Mouse (Mus musculus) thymus, adult 18-20 months (tissue): ENCODE measurements at regions not wholly inside any gene's neighbourhood (a gene's known extent, or its start where the extent isn't known, plus 50 kb on each side); places are given as distances from the start of the nearest gene placed in this dataset.
"Not testable (repeated sequence)": the region's sequence is repeated elsewhere in the genome, so short reads cannot be mapped to it uniquely, and the experiment has no call there.

ENCODE experiments used
- DNase-seq, 2 experiments: peaks; one replicate each; pipeline ENCODE4 v3.0.0; 2022; ENCODE audit warnings: mixed read lengths in 2 of 2

GRCm38 (mm10) chr7:137649650-137650049 is 212.2 kb downstream of the Glrx3 start:
- no peak for DNase-seq

- no peak for DNase-seq
These were observed 216.4 kb downstream of the Glrx3 start for GRCm38 (mm10) chr7:137653837-137654236.

DNA sequence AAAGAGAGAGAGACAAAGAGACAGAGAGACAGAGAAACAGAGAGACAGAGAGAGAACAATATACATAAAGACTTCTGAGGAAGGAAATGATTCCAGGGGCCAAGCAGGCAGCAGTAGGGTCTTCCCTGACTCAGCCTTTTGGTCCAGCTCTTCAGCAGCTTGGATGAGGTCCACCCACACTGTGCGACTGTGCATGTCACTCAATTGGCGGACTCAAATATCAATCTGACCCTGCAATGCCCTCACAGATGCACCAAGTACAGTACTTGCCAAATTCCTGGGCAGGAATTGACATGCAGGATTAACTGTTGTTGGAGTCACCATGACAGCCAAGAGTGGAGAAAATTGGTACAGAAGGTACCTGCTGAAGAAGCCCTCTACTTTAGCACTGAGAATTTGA is 229.8 kb downstream of the Glrx3 start:
- no peak for DNase-seq

GRCm38 (mm10) chr7:137671156-137671555 is 233.7 kb downstream of the Glrx3 start:
- DNase-seq, result no peak

- no peak for DNase-seq
These were observed 237.2 kb downstream of the Glrx3 start for GRCm38 (mm10) chr7:137674596-137674995.

GRCm38 (mm10) chr7:137675381-137675780 is 238.0 kb downstream of the Glrx3 start:
- DNase-seq, result no peak

GRCm38 (mm10) chr7:137684826-137685225 is 247.4 kb downstream of the Glrx3 start:
- DNase-seq, result no peak

DNA sequence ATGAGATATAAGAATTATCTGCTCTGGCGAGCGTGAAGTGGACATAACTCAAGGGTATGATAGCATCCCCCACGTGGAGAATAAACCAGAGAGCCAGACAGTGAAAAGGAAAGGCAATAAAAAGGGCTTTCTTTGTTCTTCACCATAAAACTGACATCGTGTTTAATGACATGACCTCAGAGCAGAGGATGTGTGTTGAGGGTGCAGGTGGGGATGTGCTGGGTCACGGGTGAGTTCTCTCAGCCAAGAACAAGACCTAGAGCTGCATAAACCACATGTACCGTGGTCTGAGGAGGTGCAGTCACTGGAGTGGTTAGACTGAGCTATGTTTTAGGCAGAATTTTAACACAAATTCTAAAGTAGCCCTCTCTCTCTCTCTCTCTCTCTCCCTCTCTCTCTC is 247.9 kb downstream of the Glrx3 start:
- DNase-seq, result no peak

DNA sequence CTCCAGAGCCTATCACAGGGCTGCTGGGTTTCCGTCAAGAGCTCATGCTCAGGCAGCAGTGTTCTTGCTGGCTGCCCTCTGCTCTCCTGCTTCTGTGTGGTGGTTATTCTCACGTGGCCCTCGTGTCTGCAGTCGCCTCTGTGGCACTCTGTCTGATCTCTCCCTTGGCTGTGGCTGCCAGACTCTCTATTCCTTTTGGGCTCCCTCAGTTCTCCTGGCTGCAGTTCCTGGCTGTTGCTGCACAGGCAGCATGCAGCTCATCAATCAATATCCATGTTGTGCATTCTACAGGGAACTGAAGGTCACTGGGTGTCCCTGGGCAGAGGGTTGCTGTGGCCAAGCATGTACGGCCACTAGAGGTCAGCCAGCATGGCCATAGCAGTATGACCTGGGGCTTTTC is 259.4 kb downstream of the Glrx3 start:
- no peak for DNase-seq

GRCm38 (mm10) chr7:137698501-137698900 is 261.1 kb downstream of the Glrx3 start:
- DNase-seq, result not testable (repeated sequence)

GRCm38 (mm10) chr7:137712862-137713261 is 275.4 kb downstream of the Glrx3 start:
- DNase-seq, result no peak

DNA sequence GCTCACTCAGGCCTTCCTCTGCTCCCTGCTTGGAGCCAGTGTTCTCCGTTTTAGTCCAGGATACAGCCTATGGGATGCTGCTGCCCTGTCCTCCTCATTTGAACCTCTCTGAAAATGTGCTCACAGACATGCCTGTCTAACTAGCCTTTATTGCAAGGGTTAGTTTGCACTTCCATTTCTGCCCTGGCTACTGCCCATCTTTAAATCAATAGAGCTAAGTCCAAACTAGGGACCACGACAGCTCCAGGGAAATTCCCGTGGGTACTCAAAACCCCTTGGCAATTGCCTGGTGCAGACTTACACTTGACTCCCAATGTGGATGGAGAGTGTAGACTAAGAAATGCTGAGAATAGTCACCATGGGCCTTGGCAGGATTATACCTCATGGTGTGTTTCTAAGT is 276.4 kb downstream of the Glrx3 start:
- no peak for DNase-seq

GRCm38 (mm10) chr7:137714318-137714962 is 277.0 kb downstream of the Glrx3 start:
- no peak for DNase-seq

DNA sequence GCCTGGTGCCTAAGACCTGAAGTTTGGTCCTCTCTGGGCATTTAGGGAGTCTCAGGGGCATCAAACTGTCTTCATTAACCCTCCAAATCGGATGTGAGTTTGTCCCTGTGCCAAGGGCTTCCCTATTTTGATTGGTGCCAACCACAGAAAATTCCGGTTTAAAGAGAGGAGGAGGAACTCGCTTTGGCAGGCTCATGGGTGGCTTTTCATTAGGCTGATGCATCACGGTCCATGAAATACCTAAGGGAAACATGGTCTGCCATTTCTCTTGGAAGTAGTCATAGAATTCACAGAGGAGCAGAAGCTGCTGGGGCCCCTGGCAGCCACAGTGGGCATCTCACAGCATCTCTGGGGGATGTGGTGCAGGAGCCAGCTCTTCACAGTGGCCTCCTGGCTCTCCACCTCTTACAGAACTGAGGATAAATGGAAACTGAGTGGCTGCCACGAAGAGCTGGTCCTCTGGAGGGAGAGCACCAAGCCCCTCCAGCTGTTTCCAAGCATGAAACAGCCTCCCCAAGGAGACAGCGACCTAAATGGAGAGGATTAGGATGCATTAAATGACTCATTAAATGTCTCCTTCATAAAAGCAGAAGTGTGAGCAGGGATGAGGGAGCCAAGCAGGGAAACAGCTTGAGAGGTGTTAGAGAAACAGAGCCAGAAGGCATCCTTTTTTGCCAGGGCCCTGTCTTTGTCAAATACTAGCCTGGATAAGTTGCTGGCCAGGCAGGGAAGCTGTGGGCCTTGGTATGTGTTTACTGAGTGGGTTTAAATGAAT is 277.9 kb downstream of the Glrx3 start:
- DNase-seq, result no peak

DNA sequence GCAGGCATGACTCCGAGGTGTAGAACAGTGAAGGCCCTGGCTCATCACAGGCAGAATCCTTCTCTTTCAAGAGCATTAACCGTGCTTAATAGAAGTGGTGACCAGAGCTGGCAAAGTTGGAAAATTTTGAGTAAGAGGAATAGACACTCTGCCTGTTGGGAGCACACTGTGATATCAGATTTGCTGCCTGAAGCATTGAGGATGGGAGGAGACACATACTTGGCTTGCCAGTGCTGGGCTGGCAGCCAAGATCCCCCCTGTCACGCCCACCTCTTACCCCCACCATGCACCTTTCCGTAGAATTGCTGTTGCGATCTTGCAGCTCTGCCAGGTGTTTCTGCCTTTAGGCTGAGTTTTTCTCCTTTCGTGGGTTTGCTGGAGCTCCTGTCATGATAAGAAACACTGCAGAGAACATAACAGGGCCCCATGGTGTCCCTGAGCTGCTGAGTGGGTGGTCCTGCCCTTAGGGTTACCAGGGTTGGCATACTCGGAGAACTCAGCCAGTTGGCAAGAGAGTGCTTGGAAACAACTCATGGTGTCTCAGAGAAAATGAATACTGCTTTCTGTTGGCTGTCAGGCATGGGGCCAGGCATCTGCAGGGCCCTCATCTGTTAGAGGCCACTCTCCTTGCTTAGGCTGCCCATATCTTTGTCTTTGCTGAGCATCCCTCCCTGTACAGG is 286.1 kb downstream of the Glrx3 start:
- DNase-seq, result no peak

GRCm38 (mm10) chr7:137726031-137726430 is 288.6 kb downstream of the Glrx3 start:
- DNase-seq, result no peak

DNA sequence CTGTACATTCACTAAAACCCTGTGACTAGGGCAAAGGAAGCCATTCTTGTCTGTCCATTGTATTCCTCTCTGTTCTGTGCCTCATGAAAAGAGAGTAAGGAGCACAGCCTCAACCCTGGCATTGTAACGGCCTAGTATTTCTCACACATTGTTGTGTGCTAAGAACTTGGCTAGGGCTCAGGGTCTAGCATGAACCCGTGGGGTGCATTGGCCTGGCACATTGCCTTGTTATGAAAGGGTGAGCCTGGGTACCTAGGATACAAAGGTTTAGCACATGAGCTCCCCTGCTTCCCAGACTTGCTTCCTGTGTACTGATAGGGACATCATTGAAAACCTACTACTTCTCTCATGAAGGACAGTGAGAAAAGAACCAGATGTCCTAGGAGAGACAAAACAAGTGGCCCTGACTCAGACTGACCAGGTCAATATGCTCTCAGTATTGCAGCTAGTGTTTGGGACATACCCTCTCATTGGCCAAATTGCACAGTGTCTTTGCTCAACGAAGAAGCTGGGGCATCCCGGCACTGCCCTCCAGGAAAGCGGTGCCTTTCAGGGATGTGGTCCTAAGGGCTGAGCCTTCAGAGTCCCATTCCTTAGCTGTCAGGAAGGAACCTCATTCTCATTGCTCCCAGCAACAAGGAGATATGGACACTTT is 298.6 kb downstream of the Glrx3 start:
- no peak for DNase-seq

GRCm38 (mm10) chr7:137741702-137742101 is 304.3 kb downstream of the Glrx3 start:
- DNase-seq, result no peak

- DNase-seq, result no peak
These were observed 304.9 kb downstream of the Glrx3 start for GRCm38 (mm10) chr7:137742297-137742751.

- DNase-seq, result no peak
These were observed 308.2 kb downstream of the Glrx3 start for GRCm38 (mm10) chr7:137745575-137745974.

- DNase-seq, result no peak
These were observed 308.6 kb downstream of the Glrx3 start for GRCm38 (mm10) chr7:137745991-137746390.

GRCm38 (mm10) chr7:137748936-137749335 is 311.5 kb downstream of the Glrx3 start:
- no peak for DNase-seq

- DNase-seq, result no peak
These were observed 313.3 kb downstream of the Glrx3 start for GRCm38 (mm10) chr7:137750741-137751140.
